Comparison of ENCODE assay signal across 8 mouse cellular contexts in genomic region chr11:88098021-88098729, GRCm38 (mm10). TPM values are rescaled to one million over a fixed set of nuclear protein-coding genes. Genes with fewer than 3 reads are reported as not detected.
DNase-seq lines count a peak whose midpoint lies in the region; ATAC-seq and TF ChIP-seq lines count a peak whose summit lies in the region.

Cuedc1 (plus strand) TSS chr11:88098058.

- no peaks in the 10 kb centered on the region for H3K36me3 ChIP-seq in lung, embryonic 16.5 days (ENCODE audit: control insufficient read depth, insufficient read depth, low read length)
- H3K36me3 ChIP-seq in embryonic facial prominence, embryonic 13.5 days: peaks cover 5% of the 10 kb centered on the region; the same call in 1 of the 2 replicates
- H3K36me3 ChIP-seq in heart, postnatal 0 days (replicated peaks; ENCODE audit: control insufficient read depth, insufficient read depth, low read length): no peaks in the 10 kb centered on the region
- peaks cover 2% of the 10 kb centered on the region; the same call in 1 of the 2 replicates for H3K36me3 ChIP-seq in limb, embryonic 12.5 days
- H3K36me3 ChIP-seq in stomach, postnatal 0 days (ENCODE audit: control insufficient read depth, insufficient read depth, low read length): no peaks in the 10 kb centered on the region

- H3K27ac ChIP-seq in lung, embryonic 16.5 days (ENCODE audit: low read length): peak within 1 kb of the TSS; percentile 84; the same call in 1 of the 2 replicates
- H3K27ac ChIP-seq in embryonic facial prominence, embryonic 13.5 days: peak within 1 kb of the TSS; percentile 92
- peak within 1 kb of the TSS; percentile 98 for H3K27ac ChIP-seq in heart, postnatal 0 days (ENCODE audit: low read depth)
- peak within 1 kb of the TSS; percentile 90 for H3K27ac ChIP-seq in limb, embryonic 12.5 days
- H3K27ac ChIP-seq in stomach, postnatal 0 days (replicated peaks): peak within 1 kb of the TSS; percentile 95

- WGBS in lung, embryonic 16.5 days: 22% methylated on average over 17 of the region's 17 CpGs
- 27% methylated on average over 17 of the region's 17 CpGs for WGBS in embryonic facial prominence, embryonic 13.5 days
- 26% methylated on average over 17 of the region's 17 CpGs for WGBS in heart, postnatal 0 days
- whole genome bisulfite sequencing in limb, embryonic 12.5 days: 30% methylated on average over 17 of the region's 17 CpGs
- WGBS in stomach, postnatal 0 days: 33% methylated on average over 17 of the region's 17 CpGs

- H3K4me1 ChIP-seq in lung, embryonic 16.5 days (replicated peaks; ENCODE audit: control insufficient read depth, insufficient read depth, low read length): peaks cover 25% of the 10 kb centered on the region
- H3K4me1 ChIP-seq in embryonic facial prominence, embryonic 13.5 days: peaks cover 38% of the 10 kb centered on the region
- H3K4me1 ChIP-seq in heart, postnatal 0 days (ENCODE audit: control insufficient read depth, insufficient read depth): peaks cover 29% of the 10 kb centered on the region
- H3K4me1 ChIP-seq in limb, embryonic 12.5 days (replicated peaks): peaks cover 30% of the 10 kb centered on the region
- 0 out of 2 replicates have a peak, but pooled peaks cover 3% of the 10 kb centered on the region for H3K4me1 ChIP-seq in stomach, postnatal 0 days (replicated peaks; ENCODE audit: control insufficient read depth, insufficient read depth)

- ATAC-seq in lung, embryonic 16.5 days (ENCODE audit: low read depth): no peak
- no peak; the same call in 1 of the 2 replicates for ATAC-seq in embryonic facial prominence, embryonic 13.5 days (ENCODE audit: insufficient number of reproducible peaks, insufficient read depth, low FRiP score, low TSS enrichment, low read depth)
- no peak for ATAC-seq in heart, postnatal 0 days (ENCODE audit: insufficient read depth, low read depth)
- ATAC-seq in limb, embryonic 12.5 days (ENCODE audit: insufficient number of reproducible peaks, insufficient read depth, low FRiP score, low TSS enrichment, low read depth): no peak
- no peak for ATAC-seq in stomach, postnatal 0 days (ENCODE audit: low FRiP score, low TSS enrichment)

- no peaks in the 10 kb centered on the region; the same call in 1 of the 2 replicates for H3K27me3 ChIP-seq in lung, embryonic 16.5 days (ENCODE audit: control insufficient read depth, insufficient read depth, low read depth, low read length)
- peaks cover 6% of the 10 kb centered on the region; the same call in 1 of the 2 replicates for H3K27me3 ChIP-seq in embryonic facial prominence, embryonic 13.5 days
- H3K27me3 ChIP-seq in heart, postnatal 0 days (ENCODE audit: control insufficient read depth, insufficient read depth, low read length): no peaks in the 10 kb centered on the region
- peaks cover 16% of the 10 kb centered on the region for H3K27me3 ChIP-seq in limb, embryonic 12.5 days
- no peaks in the 10 kb centered on the region for H3K27me3 ChIP-seq in stomach, postnatal 0 days (ENCODE audit: control insufficient read depth, insufficient read depth, low read length)

- H3K9ac ChIP-seq in lung, embryonic 16.5 days (ENCODE audit: low read length): peak within 1 kb of the TSS; percentile 85
- peak within 1 kb of the TSS; percentile 92 for H3K9ac ChIP-seq in embryonic facial prominence, embryonic 13.5 days
- peak within 1 kb of the TSS; percentile 98 for H3K9ac ChIP-seq in heart, postnatal 0 days (replicated peaks; ENCODE audit: low read depth, low read length)
- peak within 1 kb of the TSS; percentile 96 for H3K9ac ChIP-seq in limb, embryonic 12.5 days (replicated peaks)
- peak within 1 kb of the TSS; percentile 93 for H3K9ac ChIP-seq in stomach, postnatal 0 days (ENCODE audit: low read length)

- no peak for TF ChIP-seq EP300 in heart, postnatal 0 days (IDR thresholded peaks at IDR 0.05; ENCODE audit: low read depth)
- TF ChIP-seq EP300 in stomach, postnatal 0 days (optimal IDR thresholded peaks at IDR 0.05): no peak

- no peak for DNase-seq in lung, postnatal 25 days (ENCODE audit: low spot score)
- no peak for DNase-seq in heart, postnatal 0 days (ENCODE audit: low spot score)
- no peak for DNase-seq in stomach, postnatal 0 days (ENCODE audit: low spot score)
- DNase-seq in spleen, postnatal 10 days (ENCODE audit: low spot score in 2 of 2): no peak
- DNase-seq in cerebellum, adult 8-10 months: no peak

- H3K9me3 ChIP-seq in lung, embryonic 16.5 days (ENCODE audit: control insufficient read depth, low read length): no peaks in the 10 kb centered on the region
- H3K9me3 ChIP-seq in embryonic facial prominence, embryonic 13.5 days: no peaks in the 10 kb centered on the region
- no peaks in the 10 kb centered on the region for H3K9me3 ChIP-seq in heart, postnatal 0 days (replicated peaks; ENCODE audit: control insufficient read depth, low read length)
- H3K9me3 ChIP-seq in limb, embryonic 12.5 days: no peaks in the 10 kb centered on the region
- no peaks in the 10 kb centered on the region for H3K9me3 ChIP-seq in stomach, postnatal 0 days (ENCODE audit: control insufficient read depth, low read length)

- TF ChIP-seq CTCF in heart, postnatal 0 days (IDR thresholded peaks at IDR 0.05; ENCODE audit: low read depth): no peak
- TF ChIP-seq CTCF in stomach, postnatal 0 days (IDR thresholded peaks at IDR 0.05; ENCODE audit: low read depth): no peak

- peak within 1 kb of the TSS; percentile 71 for H3K4me3 ChIP-seq in lung, embryonic 16.5 days (ENCODE audit: low read length)
- peak within 1 kb of the TSS; percentile 82 for H3K4me3 ChIP-seq in embryonic facial prominence, embryonic 13.5 days
- peak within 1 kb of the TSS; percentile 89 for H3K4me3 ChIP-seq in heart, postnatal 0 days (ENCODE audit: low read depth, low read length)
- H3K4me3 ChIP-seq in limb, embryonic 12.5 days (replicated peaks): peak within 1 kb of the TSS; percentile 87
- peak within 1 kb of the TSS; percentile 76 for H3K4me3 ChIP-seq in stomach, postnatal 0 days (ENCODE audit: low read depth, low read length)

- H3K4me2 ChIP-seq in lung, embryonic 16.5 days (ENCODE audit: low read depth, low read length): peak within 1 kb of the TSS; percentile 66
- peak within 1 kb of the TSS; percentile 86 for H3K4me2 ChIP-seq in embryonic facial prominence, embryonic 13.5 days
- peak within 1 kb of the TSS; percentile 98 for H3K4me2 ChIP-seq in heart, postnatal 0 days (ENCODE audit: low read depth, low read length)
- H3K4me2 ChIP-seq in limb, embryonic 12.5 days: peak within 1 kb of the TSS; percentile 83
- peak within 1 kb of the TSS; percentile 86 for H3K4me2 ChIP-seq in stomach, postnatal 0 days (replicated peaks; ENCODE audit: low read depth)

RNA-seq across cellular contexts. Expression of gene Cuedc1, which starts in this region (rescaled TPM):
- polyA plus RNA-seq in lung, embryonic 16.5 days (2015; fragmentation: Nextera tagmentation; extraction: Ambion mirVana): 11.3 and 11.8 TPM in 2 replicates
- polyA plus RNA-seq in embryonic facial prominence, embryonic 13.5 days (2015; fragmentation: Nextera tagmentation; extraction: Ambion mirVana): 34.9 and 40.3 TPM in 2 replicates
- 15.1 and 19.2 TPM in 2 replicates for total RNA-seq in heart, postnatal 0 days (2014; rRNA removed; ENCODE audit: low replicate concordance)
- polyA plus RNA-seq in heart, postnatal 0 days (2015; fragmentation: Nextera tagmentation; extraction: Ambion mirVana): 17.0 and 17.5 TPM in 2 replicates
- polyA plus RNA-seq in limb, embryonic 12.5 days (2016; fragmentation: Nextera tagmentation; extraction: Ambion mirVana): 32.1 and 37.3 TPM in 2 replicates
- 12.8 and 13.7 TPM in 2 replicates for polyA plus RNA-seq in stomach, postnatal 0 days (2015; fragmentation: Nextera tagmentation; extraction: Ambion mirVana)
